Mouse (Mus musculus): Measurements from ENCODE around the gene Gkn1.

Gkn1 gene

DNA sequence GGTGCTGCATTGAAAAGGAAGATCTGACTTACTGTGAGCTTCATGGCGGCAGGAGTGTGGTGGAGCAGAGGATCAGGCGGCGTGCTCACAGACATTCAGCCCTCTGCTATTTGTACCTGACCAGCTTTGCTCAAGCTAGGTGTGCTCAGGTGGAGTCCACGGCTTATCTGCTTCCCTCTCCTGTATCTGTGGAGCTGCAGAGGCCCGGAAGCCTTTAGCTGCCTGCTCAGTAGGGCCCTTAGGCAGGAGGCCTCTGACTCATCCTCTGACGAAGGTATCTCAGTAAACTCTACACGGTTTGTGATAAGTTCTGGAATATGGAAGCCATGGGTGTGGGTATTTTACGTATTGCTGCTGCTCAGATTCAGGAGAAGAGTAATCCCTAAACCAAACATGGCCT lies at the start of gene Gkn1:
Gkn1 (minus strand) TSS at position 114 of the 400 bp plus-strand sequence.
- DNase-seq (ENCODE audit: inconsistent ontology term) = no peak

DNA sequence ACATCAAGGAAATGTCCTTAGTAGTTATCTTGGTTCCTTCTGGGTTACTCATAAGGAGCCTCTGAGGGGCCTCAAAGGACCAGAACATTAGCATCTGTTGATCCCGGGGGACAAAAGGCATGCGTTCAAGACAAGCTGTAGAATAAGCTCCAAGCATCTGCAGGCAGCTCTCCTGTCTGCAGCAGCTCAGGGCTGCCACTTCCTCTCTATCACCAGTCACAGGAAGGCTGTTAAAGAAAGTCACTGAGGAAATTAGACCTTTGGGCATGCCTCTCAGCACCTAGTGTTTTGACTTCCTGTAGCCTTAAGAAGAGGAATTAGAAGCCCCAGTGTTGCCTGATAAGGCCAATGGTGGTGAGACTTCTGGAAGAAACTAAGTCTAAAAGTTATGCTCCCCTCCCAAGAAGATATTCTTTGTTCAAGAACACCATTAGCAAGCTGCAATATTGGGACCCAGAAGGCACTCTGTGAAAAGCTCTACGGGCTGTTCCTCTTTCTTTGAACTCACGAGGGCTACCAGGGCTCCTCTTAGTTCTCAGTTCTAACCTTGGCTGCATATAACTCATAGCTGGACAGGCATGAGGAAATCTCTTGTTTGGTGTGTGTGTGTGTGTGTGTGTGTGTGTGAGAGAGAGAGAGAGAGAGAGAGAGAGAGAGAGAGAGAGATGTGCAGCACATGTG lies 49.3 kb upstream of the Gkn1 start:
- no peak for DNase-seq (ENCODE audit: inconsistent ontology term)

GRCm38 (mm10) chr6:87399137-87399536 lies 48.4 kb upstream of the Gkn1 start:
- DNase-seq (ENCODE audit: inconsistent ontology term) = peak; percentile 64

- no peak for DNase-seq (ENCODE audit: inconsistent ontology term)
Observed at GRCm38 (mm10) chr6:87394783-87395182, 44.0 kb upstream of the Gkn1 start.

- DNase-seq (ENCODE audit: inconsistent ontology term) = peak; percentile 40
Observed at GRCm38 (mm10) chr6:87393466-87394205, 42.9 kb upstream of the Gkn1 start.

GRCm38 (mm10) chr6:87389455-87389989 lies 38.8 kb upstream of the Gkn1 start:
- no peak for DNase-seq (ENCODE audit: inconsistent ontology term)

DNA sequence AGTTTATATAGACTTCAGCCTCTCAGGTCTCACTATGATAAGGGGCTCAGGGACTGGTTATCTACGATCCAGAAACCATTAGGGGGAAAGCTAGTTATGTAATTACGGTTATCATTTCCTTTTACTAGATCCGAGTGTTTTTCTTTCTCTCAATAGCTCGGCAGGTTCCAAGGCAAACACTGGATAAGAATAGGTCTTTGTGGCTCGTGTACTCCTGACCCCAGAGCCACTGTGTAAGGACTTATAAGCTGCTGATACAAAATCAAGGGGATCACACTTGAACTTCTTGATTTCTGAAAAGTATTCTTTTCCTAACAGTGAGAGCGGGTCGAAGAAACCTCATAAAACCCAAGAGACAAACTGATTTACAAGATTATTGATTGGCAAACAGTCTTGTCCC lies 38.1 kb upstream of the Gkn1 start, which contains the start of gene Gkn3:
Gkn3 (minus strand) TSS at position 59 of the 400 bp plus-strand sequence.
- no peak for DNase-seq (ENCODE audit: inconsistent ontology term)

GRCm38 (mm10) chr6:87386681-87387080 lies 35.9 kb upstream of the Gkn1 start:
- no peak for DNase-seq (ENCODE audit: inconsistent ontology term)

GRCm38 (mm10) chr6:87386203-87386602 lies 35.5 kb upstream of the Gkn1 start:
- DNase-seq (ENCODE audit: inconsistent ontology term) = peak; percentile 66

GRCm38 (mm10) chr6:87384761-87385160 lies 34.0 kb upstream of the Gkn1 start:
- no peak for DNase-seq (ENCODE audit: inconsistent ontology term)

- DNase-seq (ENCODE audit: inconsistent ontology term) = peak; percentile 22
Observed at GRCm38 (mm10) chr6:87383926-87384691, 33.4 kb upstream of the Gkn1 start.

- no peak for DNase-seq (ENCODE audit: inconsistent ontology term)
Observed at GRCm38 (mm10) chr6:87373057-87373456, 22.3 kb upstream of the Gkn1 start, which contains the start of gene Gkn2. Gene Gkn2, plus strand, starts transcription at chr6:87373357.

DNA sequence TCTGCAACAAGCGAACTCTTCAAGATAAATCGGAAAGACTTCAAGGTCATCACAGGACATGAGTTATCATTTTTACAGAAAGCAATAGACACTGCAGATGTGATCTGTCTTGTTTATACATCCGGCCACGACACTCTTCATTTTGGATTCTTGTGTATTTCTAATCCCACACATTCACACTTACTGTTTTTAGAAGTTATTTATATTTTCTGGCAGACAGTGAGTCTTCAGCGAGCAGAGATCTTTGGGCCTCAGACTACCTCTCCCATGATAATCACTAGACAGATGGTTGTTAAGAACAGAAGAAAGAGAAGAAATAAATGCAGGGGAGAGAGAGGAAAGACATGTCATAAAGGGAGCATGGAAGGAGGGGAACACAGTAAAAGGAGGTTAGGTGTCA lies 18.5 kb upstream of the Gkn1 start:
- DNase-seq (ENCODE audit: inconsistent ontology term) = no peak

- peak; percentile 37 for DNase-seq (ENCODE audit: inconsistent ontology term)
Observed at GRCm38 (mm10) chr6:87354441-87354840, 3.7 kb upstream of the Gkn1 start.

DNA sequence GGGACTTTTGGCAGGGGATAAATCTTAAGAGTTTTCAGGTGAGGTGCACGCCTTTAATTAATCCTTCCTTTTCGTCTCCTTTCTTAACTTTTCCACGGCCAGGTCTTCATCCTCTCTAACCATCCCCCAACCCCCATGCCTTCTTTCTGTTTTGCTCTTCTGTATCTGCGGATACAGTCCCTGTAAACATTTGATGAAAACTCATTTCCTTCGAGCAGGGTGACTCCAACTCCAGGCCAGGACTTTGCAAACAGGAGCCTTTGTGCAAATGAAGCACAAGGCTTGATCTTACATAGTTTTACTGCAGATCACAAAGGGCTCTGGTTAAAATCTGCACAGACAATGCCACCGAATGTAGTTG lies 14.8 kb downstream of the Gkn1 start:
- no peak for DNase-seq (ENCODE audit: inconsistent ontology term)

- peak; percentile 78 for DNase-seq (ENCODE audit: inconsistent ontology term)
Observed at GRCm38 (mm10) chr6:87335091-87335934, 15.4 kb downstream of the Gkn1 start, which contains the start of gene Antxr1. Gene Antxr1, minus strand, starts transcription at chr6:87335821.

- DNase-seq (ENCODE audit: inconsistent ontology term) = peak; percentile 73
Observed at GRCm38 (mm10) chr6:87334361-87335090, 16.2 kb downstream of the Gkn1 start.

- no peak for DNase-seq (ENCODE audit: inconsistent ontology term)
Observed at GRCm38 (mm10) chr6:87332380-87332779, 18.4 kb downstream of the Gkn1 start.

GRCm38 (mm10) chr6:87328265-87329173 lies 22.2 kb downstream of the Gkn1 start:
- no peak for DNase-seq (ENCODE audit: inconsistent ontology term)

All from Muller cell, postnatal 12 days (primary cell).